Mouse (Mus musculus) neutrophil, adult 59 days (primary cell): Measurements from ENCODE around the gene Vmn1r72. TPM values are rescaled to one million over a fixed set of nuclear protein-coding genes. Genes with fewer than 3 reads are reported as not detected.

Experiments
- total RNA-seq, 2 experiments: library from RNA; stranded (reverse); gene quantifications; 1 replicate in 1 of 2; 2 replicates in 1 of 2; pipeline ENCODE4 v1.2.4; 2023

Gene Vmn1r72
- total RNA-seq: under 1 TPM; 0.13 to 0.27 TPM

DNA sequence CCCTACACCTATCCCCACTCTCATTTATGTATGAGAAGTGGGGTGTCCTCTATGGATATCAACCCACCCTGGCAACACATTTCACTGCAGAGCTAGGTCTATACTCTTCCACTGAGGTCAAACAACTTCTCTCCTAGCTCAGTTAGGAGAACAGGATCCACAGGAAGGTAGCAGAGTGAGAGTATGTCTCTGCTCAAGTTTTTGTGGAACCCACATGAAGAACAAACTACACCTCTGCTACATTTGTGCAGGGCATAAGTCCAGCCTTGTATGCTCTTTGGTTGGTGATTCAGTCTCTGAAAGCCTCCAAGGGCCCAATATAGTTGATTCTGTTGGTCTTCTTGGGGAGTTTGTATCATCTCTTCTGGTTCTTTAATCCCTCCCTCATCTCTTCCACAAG is at the start of gene Vmn1r72:
Gene Vmn1r72, minus strand, starts transcription at position 101 of the 400 bp plus-strand sequence.

Other genes with a start within 250 kb of the Vmn1r72 start
- gene Zscan4-ps2, start 165.8 kb downstream of the Vmn1r72 start, total RNA-seq: not detected
- not detected for gene Zscan4-ps3, start 70.8 kb downstream of the Vmn1r72 start, total RNA-seq
- not detected for gene Vmn1r73, start 50.1 kb upstream of the Vmn1r72 start, total RNA-seq
- gene Vmn1r74, start 153.8 kb upstream of the Vmn1r72 start, total RNA-seq: not detected
- gene Vmn1r75, start 194.5 kb upstream of the Vmn1r72 start, total RNA-seq: not detected